Mouse (Mus musculus): ENCODE measurements around the gene Nkx6-2.

GRCm38 (mm10) chr7:139587919-139588318, 5.3 kb upstream of the Nkx6-2 start:
- TF ChIP-seq POLR2A (IDR thresholded peaks at IDR 0.05; ENCODE audit: low read depth, low read length) (no peak), CTCF (IDR thresholded peaks at IDR 0.05; ENCODE audit: extremely low read depth, insufficient read length, insufficient replicate concordance, low read depth, low read length) (no peak)

Data from small intestine, adult 2 months (tissue).